Mouse (Mus musculus) hindbrain, embryonic 10.5 days (tissue): Measurements from ENCODE around the gene Hspa12a. TPM values are rescaled to one million over a fixed set of nuclear protein-coding genes. Genes with fewer than 3 reads are reported as not detected.

Experiments
- DNase-seq: peaks from one replicate; pipeline ENCODE4 v3.0.0-alpha.2; 2017; ENCODE audit warnings: low spot score
- H3K27ac ChIP-seq: fragments of 300-500 bp; sonication (generic); 2 replicates; pipeline ENCODE4 v1.5.1; 2016; ENCODE audit warnings: mild to moderate bottlenecking, moderate library complexity
- H3K27me3 ChIP-seq: fragments of 300-500 bp; sonication (generic); 2 replicates; pipeline ENCODE4 v1.6.1; 2016; ENCODE audit warnings: mild to moderate bottlenecking; ENCODE audit not compliant: poor library complexity, insufficient read depth, severe bottlenecking
- H3K36me3 ChIP-seq: fragments of 300-500 bp; sonication (generic); 2 replicates; pipeline ENCODE4 v1.6.1; 2016; ENCODE audit warnings: mild to moderate bottlenecking, moderate library complexity
- H3K4me1 ChIP-seq: fragments of 300-500 bp; sonication (generic); replicated peaks from 2 replicates; pipeline ENCODE4 v1.6.1; 2016; ENCODE audit warnings: mild to moderate bottlenecking
- H3K4me3 ChIP-seq: fragments of 300-500 bp; sonication (generic); 2 replicates; pipeline ENCODE4 v1.5.1; 2016; ENCODE audit warnings: mild to moderate bottlenecking, moderate library complexity
- H3K9me3 ChIP-seq: fragments of 300-500 bp; sonication (generic); 2 replicates; pipeline ENCODE4 v1.6.1; 2016; ENCODE audit warnings: mild to moderate bottlenecking, moderate library complexity
- WGBS: fragments of 180-500 bp; shearing (Covaris S2); methylation state at CpG from one replicate; pipeline ENCODE4 v1.1.7; 2016; 5-methylcytosine and 5-hydroxymethylcytosine counted together
- polyA plus RNA-seq: library from polyadenylated mRNA; unstranded; fragments of >200 nt; fragmentation: Nextera tagmentation; extraction: Ambion mirVana; gene quantifications from 2 replicates; pipeline ENCODE4 v1.2.1, GENCODE M21; 2016

The Hspa12a gene
- polyA plus RNA-seq: 15.8 and 25.5 TPM in 2 replicates

- DNase-seq: peak; percentile 96
- H3K9me3 ChIP-seq: no peaks in the 10 kb centered on the region
- peaks cover 15% of the 10 kb centered on the region for H3K4me1 ChIP-seq
- H3K36me3 ChIP-seq: no peaks in the 10 kb centered on the region
- peaks cover 46% of the 10 kb centered on the region for H3K27me3 ChIP-seq
- under 1% methylated on average over 65 of the region's 65 CpGs for WGBS
- H3K27ac ChIP-seq: peak within 1 kb of the TSS; percentile 89
- H3K4me3 ChIP-seq: peak within 1 kb of the TSS; percentile 62
Observed at GRCm38 (mm10) chr19:58942841-58943828, at the start of gene Hspa12a, which contains the start of gene Eno4. TSS of gene Hspa12a (minus strand) at chr19:58943654. TSS of gene Eno4 (plus strand) at chr19:58943425.

- no peak overlapping the region for H3K27ac ChIP-seq
- no peaks in the 10 kb centered on the region for H3K9me3 ChIP-seq
- peak; percentile 26 for DNase-seq
- H3K27me3 ChIP-seq: peaks cover 95% of the 10 kb centered on the region
- 0 out of 2 replicates have a peak overlapping the region, but pooled peaks have one; percentile 18 for H3K4me3 ChIP-seq
- WGBS: 21% methylated on average over 9 of the region's 9 CpGs
- H3K36me3 ChIP-seq: no peaks in the 10 kb centered on the region
- peaks cover 28% of the 10 kb centered on the region for H3K4me1 ChIP-seq
Observed at GRCm38 (mm10) chr19:58981571-58981970, 38.1 kb upstream of the Hspa12a start.

DNA sequence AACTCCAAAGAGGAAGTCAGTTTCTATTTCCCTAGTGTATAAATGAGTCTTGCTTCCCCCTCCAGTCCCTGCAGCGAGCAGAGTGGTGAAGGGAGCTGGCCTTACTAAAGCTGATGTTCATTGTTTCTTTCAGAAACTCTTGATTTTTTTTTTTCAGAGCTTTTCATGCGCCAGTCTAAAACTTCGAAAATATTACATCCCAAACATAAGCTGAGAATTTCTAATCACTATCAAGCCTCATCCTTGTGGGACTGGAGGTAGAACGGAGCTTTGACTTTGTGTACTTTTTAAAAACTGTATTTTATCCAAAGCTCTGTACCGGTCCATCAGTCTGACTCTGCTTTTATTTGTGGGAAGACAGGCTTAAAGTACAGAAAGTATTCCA is 36.6 kb upstream of the Hspa12a start:
- WGBS: 64% methylated on average over 5 of the region's 5 CpGs
- H3K4me1 ChIP-seq: peaks cover 32% of the 10 kb centered on the region
- H3K9me3 ChIP-seq: no peaks in the 10 kb centered on the region
- H3K36me3 ChIP-seq: no peaks in the 10 kb centered on the region
- no peak overlapping the region for H3K27ac ChIP-seq
- DNase-seq: no peak
- H3K27me3 ChIP-seq: peaks cover 97% of the 10 kb centered on the region
- no peak overlapping the region for H3K4me3 ChIP-seq

DNA sequence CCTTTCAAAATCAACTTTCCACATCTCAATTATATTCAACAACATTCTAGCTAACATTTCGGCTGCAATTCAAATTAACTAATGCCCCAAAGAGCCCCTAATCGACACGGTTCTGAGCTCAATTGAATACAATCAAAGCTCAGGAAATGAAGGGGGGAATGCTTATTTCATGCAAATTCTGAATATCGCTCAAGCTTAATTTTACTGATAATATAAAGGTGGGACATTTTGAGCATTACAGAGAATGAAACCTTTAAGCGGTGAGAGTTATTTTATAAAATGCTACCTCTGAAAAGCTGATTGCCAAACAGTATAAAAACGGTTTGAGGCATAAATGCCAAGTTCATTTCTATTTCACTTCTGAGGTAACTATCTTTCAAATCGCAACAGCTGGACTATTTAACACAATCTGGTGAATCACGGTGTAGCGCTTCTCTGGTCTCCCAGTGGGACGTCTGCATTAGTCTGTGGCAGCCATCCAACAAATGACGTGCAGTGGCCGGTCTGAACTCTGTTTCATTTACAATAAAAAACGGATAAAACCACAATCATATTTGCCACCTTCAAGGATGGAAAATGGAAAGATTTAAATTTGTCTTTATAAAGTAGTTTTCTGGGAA is 36.1 kb upstream of the Hspa12a start:
- H3K27me3 ChIP-seq: peaks cover 97% of the 10 kb centered on the region
- 40% methylated on average over 13 of the region's 13 CpGs for WGBS
- H3K9me3 ChIP-seq: no peaks in the 10 kb centered on the region
- no peak overlapping the region for H3K4me3 ChIP-seq
- peaks cover 32% of the 10 kb centered on the region for H3K4me1 ChIP-seq
- DNase-seq: no peak
- no peak overlapping the region for H3K27ac ChIP-seq
- no peaks in the 10 kb centered on the region for H3K36me3 ChIP-seq

DNA sequence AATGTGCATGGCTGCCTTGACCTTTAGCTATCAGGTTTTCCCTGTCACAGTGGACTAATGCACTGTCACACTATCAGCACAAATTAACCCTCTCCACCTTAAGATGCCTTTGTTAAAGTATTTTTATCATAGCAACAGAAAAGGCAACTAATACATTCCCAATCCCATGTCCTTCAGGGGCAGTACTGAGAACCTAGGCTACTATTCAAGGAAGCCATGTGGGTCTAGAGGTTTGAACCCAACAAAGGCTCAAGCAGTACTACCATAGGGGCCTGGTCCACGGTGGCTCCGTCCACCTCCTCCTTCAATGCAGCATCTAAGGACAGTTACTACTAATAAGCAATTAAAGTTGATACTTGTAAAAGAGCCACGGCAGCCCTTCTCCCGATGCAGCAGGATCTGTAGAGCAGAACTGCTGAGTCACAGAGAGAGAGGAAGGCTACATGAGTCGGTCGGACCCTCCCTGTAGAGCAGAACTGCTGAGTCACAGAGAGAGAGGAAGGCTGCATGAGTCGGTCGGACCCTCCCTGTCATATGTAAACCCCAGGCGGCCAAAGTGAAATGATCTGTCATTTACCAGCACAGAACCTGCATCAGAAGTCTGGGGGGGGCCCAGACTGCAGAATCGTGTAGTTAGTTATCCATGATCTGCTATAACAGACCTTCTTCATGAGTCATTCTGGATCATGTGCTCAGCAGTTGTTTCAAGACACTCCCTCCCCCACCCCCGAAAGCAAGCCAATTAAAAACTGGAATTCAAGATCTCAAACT is 35.1 kb upstream of the Hspa12a start:
- Histone ChIP-seq H3K4me1 (peaks cover 32% of the 10 kb centered on the region), H3K36me3 (no peaks in the 10 kb centered on the region), H3K27ac (peak overlapping the region; percentile 35; the same call in 1 of the 2 replicates), H3K27me3 (peaks cover 96% of the 10 kb centered on the region), H3K9me3 (no peaks in the 10 kb centered on the region), H3K4me3 (no peak overlapping the region)
- 66% methylated on average over 11 of the region's 11 CpGs for WGBS
- no peak for DNase-seq

DNA sequence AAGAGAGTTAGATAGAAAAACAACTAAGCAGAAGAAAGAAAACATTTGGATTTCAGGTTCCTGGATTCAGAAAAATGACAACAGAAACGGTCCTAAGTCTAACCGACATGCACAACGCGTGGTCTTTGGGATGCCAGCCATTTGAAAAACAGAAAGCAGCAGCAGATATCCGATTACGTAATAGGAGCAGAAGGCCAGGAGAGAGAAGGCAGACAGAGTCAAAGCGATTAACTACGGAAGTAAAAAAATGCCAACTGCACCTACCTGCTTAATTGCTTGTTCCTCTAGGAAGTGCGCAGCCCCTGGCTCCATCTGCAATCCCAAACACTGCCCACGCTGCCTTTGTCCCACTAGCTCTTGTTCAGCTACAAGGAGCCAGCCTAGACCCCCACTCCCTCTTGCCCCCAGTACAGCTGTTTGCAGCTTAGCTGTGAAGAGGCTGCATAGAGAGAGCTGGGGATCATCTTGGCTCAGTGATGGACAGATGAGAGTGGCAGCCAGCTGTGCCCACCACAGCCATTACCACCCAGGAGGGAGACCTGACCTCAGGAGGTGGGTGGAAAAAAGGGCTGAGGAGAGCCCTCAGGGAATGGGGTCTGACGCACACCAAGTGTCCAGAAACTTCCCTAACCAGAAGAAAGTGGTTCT is 31.9 kb upstream of the Hspa12a start:
- no peaks in the 10 kb centered on the region for H3K9me3 ChIP-seq
- H3K36me3 ChIP-seq: no peaks in the 10 kb centered on the region
- H3K4me1 ChIP-seq: peaks cover 24% of the 10 kb centered on the region
- DNase-seq: no peak
- 75% methylated on average over 11 of the region's 11 CpGs for WGBS
- H3K27ac ChIP-seq: no peak overlapping the region
- H3K27me3 ChIP-seq: peaks cover 97% of the 10 kb centered on the region
- H3K4me3 ChIP-seq: no peak overlapping the region

GRCm38 (mm10) chr19:58974126-58974525 is 30.7 kb upstream of the Hspa12a start:
- H3K36me3 ChIP-seq: no peaks in the 10 kb centered on the region
- peaks cover 99% of the 10 kb centered on the region for H3K27me3 ChIP-seq
- H3K9me3 ChIP-seq: no peaks in the 10 kb centered on the region
- no peak for DNase-seq
- WGBS: 78% methylated on average over 8 of the region's 8 CpGs
- H3K27ac ChIP-seq: no peak overlapping the region
- H3K4me1 ChIP-seq: peaks cover 17% of the 10 kb centered on the region
- H3K4me3 ChIP-seq: no peak overlapping the region

GRCm38 (mm10) chr19:58970826-58971225 is 27.4 kb upstream of the Hspa12a start:
- Histone ChIP-seq H3K27ac (no peak overlapping the region), H3K4me3 (no peak overlapping the region), H3K27me3 (peaks cover 98% of the 10 kb centered on the region), H3K36me3 (no peaks in the 10 kb centered on the region), H3K9me3 (no peaks in the 10 kb centered on the region), H3K4me1 (peaks cover 28% of the 10 kb centered on the region)
- no peak for DNase-seq
- WGBS: 83% methylated on average over 13 of the region's 13 CpGs

GRCm38 (mm10) chr19:58968731-58969506 is 25.5 kb upstream of the Hspa12a start:
- Histone ChIP-seq H3K27ac (no peak overlapping the region), H3K27me3 (peaks cover 96% of the 10 kb centered on the region), H3K4me1 (peaks cover 24% of the 10 kb centered on the region), H3K4me3 (peak overlapping the region; percentile 20), H3K36me3 (no peaks in the 10 kb centered on the region), H3K9me3 (no peaks in the 10 kb centered on the region)
- 25% methylated on average over 15 of the region's 15 CpGs for WGBS
- DNase-seq: peak; percentile 37

- DNase-seq: no peak
- no peak overlapping the region for H3K27ac ChIP-seq
- no peak overlapping the region for H3K4me3 ChIP-seq
- H3K27me3 ChIP-seq: peaks cover 80% of the 10 kb centered on the region
- 83% methylated on average over 8 of the region's 8 CpGs for WGBS
- H3K9me3 ChIP-seq: no peaks in the 10 kb centered on the region
- H3K4me1 ChIP-seq: peaks cover 7% of the 10 kb centered on the region
- no peaks in the 10 kb centered on the region for H3K36me3 ChIP-seq
Observed at GRCm38 (mm10) chr19:58963011-58963410, 19.6 kb upstream of the Hspa12a start.

DNA sequence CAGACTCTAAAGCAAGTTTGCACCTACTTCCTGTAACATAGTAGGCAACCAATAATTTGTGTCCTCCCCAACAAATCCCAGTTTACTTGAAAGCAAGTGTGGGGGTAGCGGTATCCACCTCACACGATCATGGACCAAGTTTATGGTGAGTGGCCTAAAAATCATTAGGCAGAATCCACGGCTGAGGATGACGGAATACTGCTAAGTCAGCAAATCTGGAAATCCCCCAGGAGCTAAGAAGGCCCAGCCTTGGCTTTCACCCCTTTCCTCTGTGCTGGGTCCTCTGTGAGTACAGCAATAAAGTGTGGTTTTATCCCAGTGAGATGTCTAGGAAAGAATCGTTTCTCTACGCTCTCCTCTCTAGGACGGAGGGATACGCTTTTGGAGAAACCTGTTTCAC is 11.3 kb upstream of the Hspa12a start:
- Histone ChIP-seq H3K27me3 (peaks cover 67% of the 10 kb centered on the region), H3K4me1 (no peaks in the 10 kb centered on the region), H3K4me3 (no peak overlapping the region), H3K27ac (no peak overlapping the region), H3K36me3 (no peaks in the 10 kb centered on the region), H3K9me3 (no peaks in the 10 kb centered on the region)
- DNase-seq: no peak
- WGBS: 91% methylated on average over 8 of the region's 8 CpGs
